Mouse (Mus musculus): ENCODE measurements around the gene Olfr53. TPM values are rescaled to one million over a fixed set of nuclear protein-coding genes. Genes with fewer than 3 reads are reported as not detected.
"Not testable (repeated sequence)": the region's sequence is repeated elsewhere in the genome, so short reads cannot be mapped to it uniquely, and the experiment has no call there.

Gene Olfr53
- total RNA-seq (2021), result not detected
- long read RNA-seq, experiment 1, result 0 reads
- long read RNA-seq, experiment 2, result 0 reads

DNA sequence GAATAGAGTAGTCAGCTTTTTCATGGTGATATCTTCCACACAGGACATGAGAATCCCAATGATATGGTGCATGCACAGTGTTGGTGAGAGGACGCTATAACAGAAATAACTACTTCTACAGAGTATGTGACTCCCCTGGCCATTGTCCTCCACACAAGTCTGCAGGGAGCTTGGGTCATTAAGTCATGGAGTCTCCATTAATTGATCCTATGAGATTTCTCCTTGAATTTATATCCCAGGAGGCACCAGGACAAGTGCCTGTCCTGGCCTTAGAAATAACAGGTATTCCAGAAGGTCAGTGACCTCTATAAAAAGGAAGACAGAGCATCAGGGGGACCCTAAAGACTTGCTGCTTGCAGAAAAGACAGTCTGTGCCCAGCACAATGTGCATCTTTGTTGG, at the start of gene Olfr53:
Olfr53 (plus strand) TSS at position 301 of the 400 bp plus-strand sequence.
- DNase-seq (ENCODE audit: low spot score in 2 of 2), result no peak

DNA sequence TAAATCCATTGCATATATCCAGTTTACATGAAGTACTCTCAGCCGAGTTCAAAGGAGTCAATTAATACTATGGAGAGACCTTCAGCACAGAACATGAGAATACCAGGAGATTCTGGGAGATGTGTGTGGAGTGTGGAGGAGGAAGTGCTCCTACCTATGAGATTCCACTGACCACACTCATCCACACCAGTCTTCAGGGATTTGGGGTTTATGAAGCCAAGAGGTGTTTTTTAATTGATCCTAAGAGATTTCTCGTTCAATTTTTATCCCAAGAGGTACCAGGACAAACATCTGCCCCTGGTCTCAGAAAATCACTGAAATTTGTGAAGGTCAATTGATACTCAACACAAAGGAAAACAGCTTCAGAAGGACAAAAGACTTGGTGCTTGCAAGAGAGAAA, 45.3 kb upstream of the Olfr53 start, which contains the start of gene Olfr46:
Olfr46 (plus strand) TSS at position 301 of the 400 bp plus-strand sequence.
- not testable (repeated sequence) for DNase-seq (ENCODE audit: low spot score in 2 of 2)

GRCm38 (mm10) chr7:140628670-140629069, 17.6 kb upstream of the Olfr53 start, which contains the start of gene Olfr61:
Olfr61 (plus strand) TSS chr7:140628970.
- DNase-seq (ENCODE audit: low spot score in 2 of 2), result not testable (repeated sequence)

DNA sequence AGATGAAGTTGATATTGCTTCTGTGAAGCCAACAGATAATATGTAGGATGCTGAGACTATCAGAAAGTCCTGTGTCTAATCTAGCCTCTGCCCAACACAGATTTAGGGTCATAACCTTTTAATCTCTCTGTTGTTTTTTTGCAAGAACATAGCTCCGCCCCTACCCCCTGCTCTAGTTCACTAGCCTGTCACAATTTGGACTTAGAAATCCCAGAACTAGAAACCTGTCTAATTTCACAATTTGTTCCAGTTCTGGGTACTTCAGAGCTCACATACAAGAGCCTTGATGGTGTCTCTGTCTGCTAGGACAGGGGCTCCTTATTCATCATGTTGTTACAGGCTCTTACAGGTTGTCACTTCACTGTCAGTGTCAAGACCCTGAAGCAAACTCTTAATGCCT, 15.7 kb upstream of the Olfr53 start:
- DNase-seq (ENCODE audit: low spot score in 2 of 2), result no peak

GRCm38 (mm10) chr7:140659630-140660029, 13.4 kb downstream of the Olfr53 start, which contains the start of gene Olfr539:
Olfr539 (plus strand) TSS chr7:140659930.
- no peak for DNase-seq (ENCODE audit: low spot score in 2 of 2)

GRCm38 (mm10) chr7:140670693-140671092, 24.4 kb downstream of the Olfr53 start:
- not testable (repeated sequence) for DNase-seq (ENCODE audit: low spot score in 2 of 2)

- DNase-seq (ENCODE audit: low spot score in 2 of 2), result no peak
Observed at GRCm38 (mm10) chr7:140675863-140676262, 29.6 kb downstream of the Olfr53 start.

DNA sequence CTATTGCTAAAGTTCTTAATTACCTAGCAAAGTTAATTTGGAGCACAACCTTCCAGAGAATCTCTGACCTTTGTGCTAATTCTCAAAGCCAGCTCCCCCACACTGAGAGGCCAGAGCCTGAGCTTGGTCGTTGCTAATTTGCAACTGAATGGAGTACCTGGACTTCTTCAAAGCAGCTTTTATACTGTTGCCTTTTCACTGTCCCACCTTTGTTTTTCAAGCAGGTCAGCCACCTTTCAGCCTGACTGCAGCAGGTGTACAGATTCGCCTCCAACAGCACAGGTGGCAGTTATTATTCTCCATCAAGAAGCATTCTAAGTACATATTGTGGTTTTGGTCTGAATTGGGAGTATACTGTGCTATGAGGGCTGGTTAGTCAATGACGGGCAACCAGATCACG, 33.3 kb downstream of the Olfr53 start:
- DNase-seq (ENCODE audit: low spot score in 2 of 2), result not testable (repeated sequence)

GRCm38 (mm10) chr7:140681651-140682050, 35.4 kb downstream of the Olfr53 start, which contains the start of gene Olfr45:
Olfr45 (plus strand) TSS chr7:140681951.
- no peak for DNase-seq (ENCODE audit: low spot score in 2 of 2)

DNA sequence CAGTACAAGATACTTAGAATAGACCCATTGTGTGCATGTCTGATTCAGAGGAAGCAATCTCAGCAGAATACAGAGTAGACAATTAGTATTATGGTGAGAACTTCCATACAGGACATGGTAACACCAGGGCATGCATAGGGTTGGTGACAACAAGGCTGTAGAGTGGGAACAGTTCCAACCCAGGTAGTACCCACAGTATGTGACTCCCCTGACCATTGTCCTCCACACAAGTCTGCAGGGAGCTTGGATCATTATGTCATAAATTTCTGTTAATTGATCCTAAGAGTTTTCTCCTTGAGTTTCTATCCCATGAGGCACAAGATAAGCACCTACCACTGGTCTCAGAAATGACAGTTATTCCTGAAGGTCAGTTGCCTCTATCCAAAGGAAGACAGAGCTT, 50.7 kb downstream of the Olfr53 start, which contains the start of gene Olfr541:
Olfr541 (plus strand) TSS at position 301 of the 400 bp plus-strand sequence.
- no peak for DNase-seq (ENCODE audit: low spot score in 2 of 2)

Other genes starting within 250 kb of the Olfr53 start
- gene Olfr531, start 243.5 kb upstream of the Olfr53 start, total RNA-seq (2021), result not detected
- gene Olfr532, start 224.8 kb upstream of the Olfr53 start, total RNA-seq (2021), result not detected
- gene Olfr533, start 183.1 kb upstream of the Olfr53 start, total RNA-seq (2021), result not detected
- not detected for gene Olfr535, start 162.2 kb upstream of the Olfr53 start, total RNA-seq (2021)
- not detected for gene Olfr536, start 139.1 kb upstream of the Olfr53 start, total RNA-seq (2021)
- gene Olfr538, start 78.6 kb upstream of the Olfr53 start, total RNA-seq (2021), result not detected
- gene Olfr46, start 45.2 kb upstream of the Olfr53 start, total RNA-seq (2021), result under 1 TPM; 0.05 to 0.07 TPM
- gene Olfr61, start 17.5 kb upstream of the Olfr53 start, total RNA-seq (2021), result not detected
- under 1 TPM; 0.05 to 0.07 TPM for gene Olfr539, start 13.5 kb downstream of the Olfr53 start, total RNA-seq (2021)
- gene Olfr45, start 35.5 kb downstream of the Olfr53 start, total RNA-seq (2021), result not detected
- gene Olfr541, start 50.8 kb downstream of the Olfr53 start, total RNA-seq (2021), result not detected
- gene Cyp2e1, start 117.3 kb downstream of the Olfr53 start, total RNA-seq (2021), result under 1 TPM in 1 of 2 experiments, not detected in 1; 0.33 TPM
- gene Syce1, start 141.4 kb downstream of the Olfr53 start, total RNA-seq (2021), result under 1 TPM in 1 of 2 experiments, not detected in 1; 0.77 TPM
- 10 to 100 TPM; 23.3 to 29.6 TPM for gene Zfp941, start 175.7 kb downstream of the Olfr53 start, total RNA-seq (2021)
- 1 to 10 TPM; 3.3 to 5.0 TPM for gene Urah, start 188.6 kb downstream of the Olfr53 start, total RNA-seq (2021)
- not detected for gene Scgb1c1, start 199.1 kb downstream of the Olfr53 start, total RNA-seq (2021)
- gene Odf3, start 201.4 kb downstream of the Olfr53 start, total RNA-seq (2021), result not detected
- gene Gm45785, start 209.9 kb downstream of the Olfr53 start, total RNA-seq (2021), result 1 to 10 TPM; 1.2 to 1.7 TPM
- gene Ric8a, start 210.5 kb downstream of the Olfr53 start, total RNA-seq (2021), result 10 to 100 TPM; 70.2 to 75.0 TPM
- 10 to 100 TPM; 23.1 to 24.5 TPM for gene Bet1l, start 211.1 kb downstream of the Olfr53 start, total RNA-seq (2021)
- 100 to 1,000 TPM; 110 to 114 TPM for gene Psmd13, start 235.5 kb downstream of the Olfr53 start, total RNA-seq (2021)
- gene Sirt3, start 235.9 kb downstream of the Olfr53 start, total RNA-seq (2021), result 10 to 100 TPM; 78.0 to 80.3 TPM